Mouse (Mus musculus): ENCODE results near the gene Cryba4.

DNA sequence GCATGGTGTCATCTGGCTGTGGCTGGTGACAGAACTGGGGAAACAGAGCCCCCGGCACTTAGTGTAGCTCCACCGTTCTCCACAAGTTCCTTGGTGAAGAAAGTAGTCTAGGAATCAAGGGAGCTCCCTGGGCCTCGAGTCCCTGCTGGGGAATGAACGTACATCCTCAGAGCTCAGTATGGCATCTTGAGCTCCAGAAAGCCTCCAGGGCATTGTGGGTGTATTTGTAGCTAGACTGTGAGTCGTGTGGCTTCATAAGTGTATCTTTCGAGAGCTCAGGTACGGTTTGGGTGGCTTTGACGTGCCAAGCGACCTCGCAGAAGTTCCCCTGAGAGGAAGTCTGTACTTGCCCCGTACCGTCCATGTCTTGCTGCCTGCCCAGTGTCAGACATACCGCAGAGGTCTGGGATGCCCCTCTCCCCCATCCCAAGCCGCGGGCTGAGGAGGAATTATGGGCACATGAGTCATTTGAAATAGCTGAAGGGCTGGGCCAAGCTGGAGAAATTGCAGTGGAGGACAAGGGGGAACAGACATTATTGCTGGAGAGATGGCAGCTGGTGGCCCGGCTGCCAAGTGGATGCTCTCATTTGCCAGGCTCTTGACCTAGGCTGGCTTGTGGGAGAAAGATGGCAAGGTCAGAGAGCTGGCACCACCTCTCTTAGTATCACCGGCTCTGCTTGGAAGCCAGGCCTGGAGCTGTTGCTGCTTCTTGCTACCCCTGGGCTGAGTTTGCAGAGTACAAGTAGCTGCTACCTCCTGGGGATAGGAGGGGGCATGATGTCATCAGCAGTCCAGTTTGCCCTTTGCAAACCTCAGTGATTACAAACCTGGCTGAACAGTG lies 27.1 kb upstream of the Cryba4 start:
- TF ChIP-seq CTCF (IDR thresholded peaks at IDR 0.05) (no peak), EP300 (IDR thresholded peaks at IDR 0.05) (no peak)

Measured in lung, postnatal 0 days (tissue).